Mouse (Mus musculus) urinary bladder, postnatal 36 days (tissue): Measurements from ENCODE around the gene Prl2c2.
"Not testable (repeated sequence)": the region's sequence is repeated elsewhere in the genome, so short reads cannot be mapped to it uniquely, and the experiment has no call there.

Source experiments
- DNase-seq, 2 experiments: peaks; one replicate each; pipeline ENCODE4 v3.0.0; 2022; ENCODE audit warnings: low spot score in 2 of 2, mixed read lengths in 1 of 2

Prl2c2 gene

DNA sequence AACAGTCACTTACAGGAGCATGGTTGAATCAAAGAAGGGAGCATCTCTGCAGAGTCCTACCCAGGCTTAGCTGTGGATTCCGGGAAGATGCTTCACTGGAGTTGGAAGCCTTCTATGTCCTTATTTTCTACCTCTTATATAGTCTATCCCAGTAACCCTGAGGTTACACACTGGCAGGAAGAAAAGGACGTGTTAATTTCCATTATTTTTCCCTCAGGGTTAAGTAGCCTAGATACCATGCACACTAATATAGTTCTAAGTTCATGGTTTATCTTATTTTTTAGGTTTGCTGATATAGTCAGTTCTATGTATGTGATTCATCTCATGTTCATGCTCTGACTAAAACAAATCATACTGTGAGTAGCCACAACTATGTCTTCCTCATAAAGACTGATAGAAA, at the start of gene Prl2c2:
Gene Prl2c2 (minus strand): TSS at position 101 of the 400 bp plus-strand sequence.
- not testable (repeated sequence) for DNase-seq

- not testable (repeated sequence) for DNase-seq
Observed at GRCm38 (mm10) chr13:13025872-13026271, 20.7 kb upstream of the Prl2c2 start.

DNA sequence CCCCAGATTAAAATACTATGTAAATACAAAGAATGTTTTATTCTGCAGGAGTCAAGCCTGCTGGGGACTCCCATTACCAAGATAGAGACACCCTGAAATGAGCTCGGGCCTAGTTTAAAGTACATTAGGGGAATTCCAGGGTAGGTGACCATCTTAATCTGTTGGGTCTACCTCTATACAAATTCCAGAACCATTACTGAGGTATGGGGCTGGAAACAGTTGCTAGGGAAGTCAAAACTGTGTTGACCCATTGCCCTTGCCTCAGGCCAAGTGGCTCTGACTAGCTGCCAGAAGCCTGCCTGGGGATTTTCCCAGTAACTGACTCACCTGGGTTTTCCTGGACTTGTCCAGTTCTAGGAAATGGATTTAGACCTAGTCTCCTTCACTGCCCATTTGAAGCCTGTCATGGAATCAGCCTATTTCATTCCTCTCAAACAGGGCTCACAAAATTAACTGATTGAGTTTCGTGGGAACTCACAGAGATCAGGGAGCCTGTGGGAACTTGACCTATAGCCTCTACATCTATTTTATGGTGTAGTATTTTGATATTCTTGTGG, 8.9 kb upstream of the Prl2c2 start:
- DNase-seq, result not testable (repeated sequence)
